ENCODE assay signal across 30 mouse cellular contexts in the genomic region with DNA sequence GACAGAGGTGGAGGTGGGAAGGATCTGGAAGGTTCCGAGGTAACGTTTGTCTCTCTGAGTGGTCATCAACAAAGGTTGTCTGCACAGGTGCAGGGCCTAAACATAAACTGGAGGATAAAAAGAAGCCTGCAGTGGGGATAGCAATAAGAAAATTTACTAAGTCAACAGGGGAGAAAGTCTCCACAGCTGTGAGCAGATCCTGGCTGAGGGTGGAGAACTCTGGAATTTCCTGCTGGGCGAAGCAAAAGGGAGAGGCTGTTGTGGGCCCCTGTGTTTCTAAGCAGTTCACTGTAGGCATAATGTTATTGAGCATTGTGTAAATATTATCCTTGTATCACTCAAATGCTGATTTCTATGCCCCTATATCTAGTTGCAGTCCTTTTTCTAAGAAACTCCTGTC. TPM values are rescaled to one million over a fixed set of nuclear protein-coding genes. Genes with fewer than 3 reads are reported as not detected.
A peak's percentile ranks its signal among the peaks of the same experiment; 100 is the strongest.
DNase-seq lines count a peak whose midpoint lies in the region; ATAC-seq and TF ChIP-seq lines count a peak whose summit lies in the region.
"Had no signal": no experiment of that assay in that cellular context is flagged by ENCODE, and none has a peak within 500 bp of the region (broad histone marks: within the 10 kb centered on the region; RNA-seq: fewer than 3 reads in every experiment).

No protein-coding gene starts in this region.

- no peaks in the 10 kb centered on the region for H3K27me3 ChIP-seq in hindbrain, postnatal 0 days (ENCODE audit: insufficient read depth, low read length)
- H3K27me3 ChIP-seq in hindbrain, embryonic 13.5 days: no peaks in the 10 kb centered on the region
- no peaks in the 10 kb centered on the region for H3K27me3 ChIP-seq in lung, embryonic 15.5 days
- H3K27me3 ChIP-seq in limb, embryonic 13.5 days: no peaks in the 10 kb centered on the region
- H3K27me3 ChIP-seq in stomach, embryonic 15.5 days (replicated peaks): no peaks in the 10 kb centered on the region
- no peaks in the 10 kb centered on the region for H3K27me3 ChIP-seq in midbrain, embryonic 15.5 days (replicated peaks)
- H3K27me3 ChIP-seq: heart, embryonic 13.5 days; hindbrain, embryonic 15.5 days; liver, embryonic 15.5 days; neural tube, embryonic 13.5 days had no signal

- no peak overlapping the region for H3K9ac ChIP-seq in hindbrain, postnatal 0 days (replicated peaks; ENCODE audit: low read length)
- H3K9ac ChIP-seq in hindbrain, embryonic 13.5 days: no peak overlapping the region
- no peak overlapping the region for H3K9ac ChIP-seq in lung, embryonic 15.5 days
- H3K9ac ChIP-seq in limb, embryonic 13.5 days: no peak overlapping the region
- no peak overlapping the region for H3K9ac ChIP-seq in stomach, embryonic 15.5 days
- no peak overlapping the region for H3K9ac ChIP-seq in midbrain, embryonic 15.5 days
- H3K9ac ChIP-seq: forebrain, postnatal 0 days; heart, embryonic 13.5 days; hindbrain, embryonic 15.5 days; liver, embryonic 15.5 days; lung, embryonic 14.5 days; neural tube, embryonic 13.5 days had no signal

- TF ChIP-seq CTCF in hindbrain, postnatal 0 days (IDR thresholded peaks at IDR 0.05; ENCODE audit: low read depth): no peak

- no peak for DNase-seq in hindbrain, postnatal 0 days (ENCODE audit: low spot score)
- DNase-seq in lung, postnatal 14 days: no peak
- DNase-seq: adrenal gland, postnatal 36 days; B cell, adult 2 months; cerebellum, adult 2 months; gastrocnemius, postnatal 14 days; heart, postnatal 10 days; kidney, adult 8-10 months; kidney, postnatal 10 days; layer of hippocampus, adult 9-11 months; lung, embryonic 14.5 days; right cerebral cortex, postnatal 4 days; thymus, postnatal 14 days had no signal

- no peak for ATAC-seq in hindbrain, postnatal 0 days
- no peak for ATAC-seq in hindbrain, embryonic 13.5 days (ENCODE audit: low FRiP score)
- ATAC-seq in lung, embryonic 15.5 days (ENCODE audit: borderline replicate concordance, extremely low read depth, low FRiP score, low TSS enrichment): no peak
- no peak for ATAC-seq in limb, embryonic 13.5 days (ENCODE audit: low FRiP score, low read depth)
- no peak for ATAC-seq in stomach, embryonic 15.5 days (ENCODE audit: insufficient read depth, low FRiP score, low read depth)
- no peak for ATAC-seq in erythroblast, adult 5-6 weeks (replicated peaks; ENCODE audit: low FRiP score, poor library complexity, severe bottlenecking)
- ATAC-seq in midbrain, embryonic 15.5 days (replicated peaks): no peak
- ATAC-seq: forebrain, postnatal 0 days had no signal

- 0 out of 2 replicates have a peak overlapping the region, but pooled peaks have one; percentile 11 for H3K27ac ChIP-seq in hindbrain, postnatal 0 days
- no peak overlapping the region for H3K27ac ChIP-seq in hindbrain, embryonic 13.5 days
- H3K27ac ChIP-seq in lung, embryonic 15.5 days: peak overlapping the region; percentile 41; the same call in 1 of the 2 replicates
- H3K27ac ChIP-seq in limb, embryonic 13.5 days: peak overlapping the region; percentile 12; the same call in 1 of the 2 replicates
- peak overlapping the region; percentile 31; the same call in 1 of the 2 replicates for H3K27ac ChIP-seq in stomach, embryonic 15.5 days
- H3K27ac ChIP-seq in midbrain, embryonic 15.5 days: no peak overlapping the region
- H3K27ac ChIP-seq: heart, embryonic 13.5 days; hindbrain, embryonic 15.5 days; liver, embryonic 15.5 days; neural tube, embryonic 13.5 days had no signal

- no peaks in the 10 kb centered on the region for H3K9me3 ChIP-seq in hindbrain, postnatal 0 days (ENCODE audit: low read length)
- no peaks in the 10 kb centered on the region for H3K9me3 ChIP-seq in hindbrain, embryonic 13.5 days
- no peaks in the 10 kb centered on the region for H3K9me3 ChIP-seq in lung, embryonic 15.5 days
- H3K9me3 ChIP-seq in limb, embryonic 13.5 days: no peaks in the 10 kb centered on the region
- no peaks in the 10 kb centered on the region for H3K9me3 ChIP-seq in stomach, embryonic 15.5 days
- no peaks in the 10 kb centered on the region for H3K9me3 ChIP-seq in midbrain, embryonic 15.5 days
- H3K9me3 ChIP-seq: heart, embryonic 13.5 days; hindbrain, embryonic 15.5 days; liver, embryonic 15.5 days; midbrain, embryonic 10.5 days; neural tube, embryonic 13.5 days had no signal

- peaks cover 14% of the 10 kb centered on the region; the same call in 1 of the 2 replicates for H3K4me1 ChIP-seq in hindbrain, postnatal 0 days (ENCODE audit: insufficient read depth, low read length)
- H3K4me1 ChIP-seq in hindbrain, embryonic 13.5 days (replicated peaks): peaks cover 19% of the 10 kb centered on the region
- peaks cover 45% of the 10 kb centered on the region for H3K4me1 ChIP-seq in lung, embryonic 15.5 days
- H3K4me1 ChIP-seq in limb, embryonic 13.5 days: peaks cover 69% of the 10 kb centered on the region
- H3K4me1 ChIP-seq in stomach, embryonic 15.5 days: peaks cover 32% of the 10 kb centered on the region
- H3K4me1 ChIP-seq in midbrain, embryonic 15.5 days: peaks cover 13% of the 10 kb centered on the region

- H3K4me2 ChIP-seq in hindbrain, postnatal 0 days (ENCODE audit: low read depth, low read length): no peak overlapping the region
- no peak overlapping the region for H3K4me2 ChIP-seq in hindbrain, embryonic 13.5 days
- H3K4me2 ChIP-seq in lung, embryonic 15.5 days: no peak overlapping the region
- H3K4me2 ChIP-seq in limb, embryonic 13.5 days (replicated peaks): no peak overlapping the region
- no peak overlapping the region for H3K4me2 ChIP-seq in stomach, embryonic 15.5 days
- no peak overlapping the region for H3K4me2 ChIP-seq in midbrain, embryonic 15.5 days
- H3K4me2 ChIP-seq: hindbrain, embryonic 15.5 days; liver, embryonic 15.5 days; lung, embryonic 14.5 days; neural tube, embryonic 13.5 days had no signal

- WGBS in hindbrain, postnatal 0 days: 85% methylated on average over 3 of the region's 3 CpGs
- 85% methylated on average over 3 of the region's 3 CpGs for WGBS in hindbrain, embryonic 13.5 days
- 49% methylated on average over 3 of the region's 3 CpGs for WGBS in lung, embryonic 15.5 days
- WGBS in limb, embryonic 13.5 days: 69% methylated on average over 3 of the region's 3 CpGs
- WGBS in stomach, embryonic 15.5 days: 56% methylated on average over 3 of the region's 3 CpGs
- WGBS in midbrain, embryonic 15.5 days: 88% methylated on average over 3 of the region's 3 CpGs

- no peak overlapping the region for H3K4me3 ChIP-seq in hindbrain, postnatal 0 days (ENCODE audit: low read length)
- no peak overlapping the region for H3K4me3 ChIP-seq in hindbrain, embryonic 13.5 days
- H3K4me3 ChIP-seq in lung, embryonic 15.5 days: no peak overlapping the region
- no peak overlapping the region for H3K4me3 ChIP-seq in limb, embryonic 13.5 days
- H3K4me3 ChIP-seq in stomach, embryonic 15.5 days (replicated peaks): no peak overlapping the region
- no peak overlapping the region for H3K4me3 ChIP-seq in midbrain, embryonic 15.5 days
- H3K4me3 ChIP-seq: erythroblast, embryonic 14.5 days; heart, embryonic 13.5 days; hindbrain, embryonic 15.5 days; liver, embryonic 15.5 days; midbrain, embryonic 10.5 days; neural tube, embryonic 13.5 days had no signal

- no peaks in the 10 kb centered on the region for H3K36me3 ChIP-seq in hindbrain, postnatal 0 days (ENCODE audit: insufficient read depth, low read length)
- no peaks in the 10 kb centered on the region for H3K36me3 ChIP-seq in hindbrain, embryonic 13.5 days
- no peaks in the 10 kb centered on the region for H3K36me3 ChIP-seq in lung, embryonic 15.5 days
- H3K36me3 ChIP-seq in limb, embryonic 13.5 days: no peaks in the 10 kb centered on the region
- no peaks in the 10 kb centered on the region for H3K36me3 ChIP-seq in stomach, embryonic 15.5 days
- no peaks in the 10 kb centered on the region for H3K36me3 ChIP-seq in midbrain, embryonic 15.5 days (replicated peaks)
- H3K36me3 ChIP-seq: heart, embryonic 13.5 days; hindbrain, embryonic 15.5 days; liver, embryonic 15.5 days; midbrain, embryonic 10.5 days; neural tube, embryonic 13.5 days had no signal

RNA-seq across cellular contexts. Expression of gene Serp2, which starts 43.7 kb away (rescaled TPM):
- 125 and 187 TPM in 2 replicates for total RNA-seq in hindbrain, postnatal 0 days (2014; rRNA removed)
- 243 and 245 TPM in 2 replicates for polyA plus RNA-seq in hindbrain, postnatal 0 days (2015; fragmentation: Nextera tagmentation; extraction: Ambion mirVana)
- polyA plus RNA-seq in hindbrain, embryonic 13.5 days (2015; fragmentation: Nextera tagmentation; extraction: Ambion mirVana): 128 and 133 TPM in 2 replicates
- polyA plus RNA-seq in lung, embryonic 15.5 days (2015; fragmentation: Nextera tagmentation; extraction: Ambion mirVana): 5.3 TPM in 2 replicates
- 15.0 and 18.7 TPM in 2 replicates for polyA plus RNA-seq in limb, embryonic 13.5 days (2015; fragmentation: Nextera tagmentation; extraction: Ambion mirVana)
- polyA plus RNA-seq in stomach, embryonic 15.5 days (2015; fragmentation: Nextera tagmentation; extraction: Ambion mirVana): 9.0 and 9.2 TPM in 2 replicates
- total RNA-seq in erythroblast, adult 5-6 weeks (2015; ENCODE audit: low replicate concordance): not detected in 2 replicates
- total RNA-seq in erythroblast, adult 5-6 weeks (2017; ENCODE audit: low replicate concordance): not detected in 2 replicates
- polyA plus RNA-seq in midbrain, embryonic 15.5 days (2015; fragmentation: Nextera tagmentation; extraction: Ambion mirVana): 186 and 187 TPM in 2 replicates
- total RNA-seq: granulocyte monocyte progenitor cell, adult 5-6 weeks; hematopoietic stem cell, adult 5-6 weeks; megakaryocyte progenitor cell, adult 5-6 weeks had no signal
- polyA plus RNA-seq: liver, adult 2 months had no signal

Comparison
In these comparisons a context has a peak if more than half of its experiments do, and no peak if none do; other contexts are left out.
1. H3K27ac ChIP-seq: peak in hindbrain, postnatal 0 days (single experiment), lung, embryonic 15.5 days (single experiment), limb, embryonic 13.5 days (single experiment) and stomach, embryonic 15.5 days (single experiment); none in hindbrain, embryonic 13.5 days (single experiment) and midbrain, embryonic 15.5 days (single experiment).